Mouse (Mus musculus) testis, postnatal 14 days (tissue): ENCODE data around the gene Gm20605.

ENCODE experiments used
- DNase-seq: peaks from one replicate; pipeline ENCODE4 v3.0.0; 2021; ENCODE audit warnings: low spot score

The Gm20605 gene

DNA sequence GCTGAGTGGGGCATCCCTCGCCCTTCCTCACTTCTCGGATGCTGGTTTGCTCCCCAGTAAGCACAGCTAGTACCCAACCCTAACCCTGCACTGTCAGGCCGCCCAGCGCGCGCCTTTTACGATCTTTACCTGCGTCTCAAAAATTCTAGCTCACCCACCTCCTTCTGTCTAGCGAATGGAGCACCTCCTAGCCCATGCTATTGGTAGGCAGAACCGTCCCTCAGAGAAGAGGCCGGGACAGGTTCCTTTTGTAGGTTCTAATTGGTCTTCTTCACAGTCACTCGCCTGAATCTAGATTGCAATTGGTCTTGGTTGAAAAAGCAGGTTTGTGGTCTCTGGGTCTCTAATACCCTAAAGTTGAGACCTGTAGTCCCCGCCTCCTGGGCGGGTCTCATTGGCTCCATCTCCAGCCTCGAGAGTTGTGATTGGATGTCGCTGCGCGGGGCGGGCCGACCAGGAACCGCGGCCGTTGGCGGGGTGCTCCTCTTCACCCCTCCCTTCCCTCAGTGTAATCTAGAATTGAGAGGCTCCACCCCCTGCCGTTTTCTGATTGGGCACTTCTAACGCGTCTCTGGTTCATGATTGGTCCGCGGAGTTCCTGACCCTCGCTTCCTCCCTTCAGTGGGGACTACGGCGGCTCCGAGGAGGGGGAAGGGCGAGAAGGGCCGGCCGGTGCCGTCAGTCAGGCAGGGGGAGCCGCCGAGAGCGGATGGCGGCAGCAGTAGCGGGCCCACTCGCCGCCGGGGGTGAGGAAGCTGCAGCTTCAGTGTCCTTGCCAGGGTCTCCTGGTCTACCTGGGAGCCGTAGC lies at the start of gene Gm20605, which contains the start of the genes Fbxo24 and Lrch4:
Gm20605 (plus strand) TSS at position 678 of the 808 bp plus-strand sequence.
Fbxo24 (minus strand) TSS at position 505 of the 808 bp plus-strand sequence.
Lrch4 (plus strand) TSS at position 624 of the 808 bp plus-strand sequence.
- DNase-seq = peak; percentile 100

DNA sequence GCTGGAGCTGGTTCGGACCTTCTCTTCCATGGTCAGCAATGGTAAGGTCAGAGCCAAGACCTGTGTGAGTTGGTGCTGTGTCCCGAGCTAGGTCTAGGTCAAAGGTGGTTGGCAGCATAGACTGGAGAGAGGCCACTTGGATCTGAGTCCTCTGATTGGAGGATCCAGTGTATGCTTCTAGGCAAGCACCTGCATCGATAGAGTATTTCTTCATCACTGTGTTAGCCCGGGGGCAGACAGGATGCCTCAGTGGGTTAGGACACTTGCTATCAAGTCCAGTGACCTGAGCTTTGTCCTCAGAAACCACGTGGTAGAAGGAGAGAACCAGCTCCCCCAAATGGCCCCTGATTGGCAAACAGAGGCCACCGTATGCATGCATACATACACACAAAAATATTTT lies 48.7 kb upstream of the Gm20605 start:
- DNase-seq = no peak

DNA sequence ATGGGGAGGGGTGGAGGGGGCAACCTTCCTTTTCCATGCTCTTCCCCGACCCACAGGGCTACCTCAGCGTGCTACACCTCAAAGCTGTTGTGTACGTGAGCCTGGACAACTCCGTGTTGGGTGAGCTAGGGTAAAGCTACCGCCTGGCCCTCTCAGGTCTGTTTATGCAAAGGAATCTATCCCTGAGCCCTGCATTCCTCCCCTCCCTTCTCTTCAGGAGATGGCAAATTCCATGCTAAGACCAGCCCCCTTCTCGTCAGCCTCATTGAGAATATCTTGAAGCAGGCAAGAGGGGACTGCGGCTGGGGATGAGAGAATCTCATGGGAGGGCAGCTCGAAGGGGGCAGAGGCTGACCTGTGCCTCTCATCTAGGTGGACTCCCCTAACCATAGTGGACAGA lies 46.3 kb upstream of the Gm20605 start:
- DNase-seq = no peak

DNA sequence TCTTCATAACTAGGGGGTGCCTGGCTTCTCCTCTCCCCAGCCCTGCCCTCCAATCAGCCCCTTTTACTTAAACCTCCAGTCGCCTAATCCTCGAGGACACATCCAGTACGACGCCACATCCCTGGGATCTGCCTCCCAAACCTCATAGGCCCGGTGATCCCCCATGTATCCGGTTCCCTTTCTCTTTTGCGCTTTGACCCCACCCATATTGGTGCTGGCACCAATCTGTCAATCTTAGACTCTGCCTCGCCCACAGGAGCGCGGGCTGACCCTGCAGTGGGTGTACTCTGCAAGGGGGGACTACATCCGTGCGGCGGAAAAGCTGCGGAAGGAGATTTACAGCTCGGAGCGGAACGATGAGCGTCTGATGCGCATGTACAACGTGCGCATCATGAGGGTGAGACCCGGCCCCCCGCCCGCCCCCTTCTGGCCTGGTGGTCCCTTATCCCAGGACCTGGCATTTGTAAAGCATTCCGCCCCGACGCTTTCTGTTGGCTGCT lies 45.3 kb upstream of the Gm20605 start:
- no peak for DNase-seq

DNA sequence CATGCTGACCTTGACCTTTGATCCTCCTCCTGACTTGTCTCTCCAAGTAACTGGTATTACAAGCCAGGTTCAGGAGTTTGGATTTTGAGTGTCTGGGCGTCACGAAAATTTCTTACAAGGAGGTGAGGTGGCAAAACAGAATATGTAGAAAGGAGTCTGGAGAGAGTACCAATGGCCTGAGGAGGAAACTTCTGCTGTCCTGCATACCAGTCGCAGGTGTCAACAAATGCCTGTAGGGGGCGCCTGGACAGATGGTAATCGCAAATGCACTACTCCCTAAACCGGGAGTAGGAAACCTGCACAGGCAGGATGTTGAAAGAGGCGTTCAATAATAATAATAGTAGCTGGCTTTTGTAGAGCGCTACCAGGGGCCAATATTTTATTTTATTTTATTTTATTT lies 44.0 kb upstream of the Gm20605 start:
- DNase-seq = peak; percentile 69

DNA sequence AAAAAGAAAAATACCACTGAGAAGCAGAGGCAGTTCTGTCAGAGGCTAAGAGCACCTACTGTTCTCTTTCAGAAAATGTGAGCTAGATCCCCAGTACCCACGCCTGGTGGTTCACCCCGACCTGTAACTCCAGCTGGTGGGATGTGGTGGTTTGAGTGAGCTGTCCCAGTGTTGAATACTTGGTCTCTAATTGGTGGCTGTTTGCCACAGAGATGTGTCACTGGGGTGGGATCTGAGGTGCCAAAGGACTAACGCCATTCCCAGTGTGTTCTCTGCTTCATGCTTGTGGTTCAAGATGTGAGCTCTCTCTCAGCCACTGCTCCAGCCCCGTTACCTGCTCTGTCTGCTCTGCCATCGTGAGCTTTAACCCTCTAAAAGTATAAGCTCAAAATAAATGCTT lies 38.5 kb upstream of the Gm20605 start:
- no peak for DNase-seq

GRCm38 (mm10) chr5:137595921-137596320 lies 33.1 kb upstream of the Gm20605 start:
- DNase-seq = no peak

GRCm38 (mm10) chr5:137596601-137597261 lies 32.2 kb upstream of the Gm20605 start:
- DNase-seq = no peak

GRCm38 (mm10) chr5:137597625-137598024 lies 31.4 kb upstream of the Gm20605 start:
- DNase-seq = no peak

GRCm38 (mm10) chr5:137598100-137598826 lies 30.7 kb upstream of the Gm20605 start:
- DNase-seq = no peak

DNA sequence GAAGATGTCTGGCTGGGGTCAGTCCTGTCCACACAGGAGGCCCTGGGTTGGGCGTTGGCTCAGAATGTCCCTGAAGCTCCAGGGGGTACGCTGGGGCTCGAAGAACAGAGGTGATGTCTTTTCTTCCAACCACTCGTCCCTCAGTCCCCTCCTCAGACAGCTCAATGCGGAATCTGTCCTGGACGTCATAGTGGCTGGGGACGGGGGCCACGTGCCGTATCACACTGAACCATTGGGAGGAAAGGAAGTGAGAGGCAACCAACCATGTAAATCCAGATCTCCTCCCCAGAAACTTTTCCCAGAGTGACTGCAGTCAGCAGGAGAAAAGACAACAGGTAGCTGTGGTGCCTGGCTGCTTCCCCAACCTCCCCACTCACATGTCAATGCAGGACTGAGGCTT lies 29.4 kb upstream of the Gm20605 start:
- no peak for DNase-seq

- no peak for DNase-seq
Observed at GRCm38 (mm10) chr5:137600281-137600618, 28.7 kb upstream of the Gm20605 start.

GRCm38 (mm10) chr5:137600619-137601364 lies 28.2 kb upstream of the Gm20605 start, which contains the start of gene Mospd3:
Mospd3 (minus strand) TSS chr5:137601058.
- DNase-seq = peak; percentile 96

GRCm38 (mm10) chr5:137601365-137601729 lies 27.6 kb upstream of the Gm20605 start:
- no peak for DNase-seq

DNA sequence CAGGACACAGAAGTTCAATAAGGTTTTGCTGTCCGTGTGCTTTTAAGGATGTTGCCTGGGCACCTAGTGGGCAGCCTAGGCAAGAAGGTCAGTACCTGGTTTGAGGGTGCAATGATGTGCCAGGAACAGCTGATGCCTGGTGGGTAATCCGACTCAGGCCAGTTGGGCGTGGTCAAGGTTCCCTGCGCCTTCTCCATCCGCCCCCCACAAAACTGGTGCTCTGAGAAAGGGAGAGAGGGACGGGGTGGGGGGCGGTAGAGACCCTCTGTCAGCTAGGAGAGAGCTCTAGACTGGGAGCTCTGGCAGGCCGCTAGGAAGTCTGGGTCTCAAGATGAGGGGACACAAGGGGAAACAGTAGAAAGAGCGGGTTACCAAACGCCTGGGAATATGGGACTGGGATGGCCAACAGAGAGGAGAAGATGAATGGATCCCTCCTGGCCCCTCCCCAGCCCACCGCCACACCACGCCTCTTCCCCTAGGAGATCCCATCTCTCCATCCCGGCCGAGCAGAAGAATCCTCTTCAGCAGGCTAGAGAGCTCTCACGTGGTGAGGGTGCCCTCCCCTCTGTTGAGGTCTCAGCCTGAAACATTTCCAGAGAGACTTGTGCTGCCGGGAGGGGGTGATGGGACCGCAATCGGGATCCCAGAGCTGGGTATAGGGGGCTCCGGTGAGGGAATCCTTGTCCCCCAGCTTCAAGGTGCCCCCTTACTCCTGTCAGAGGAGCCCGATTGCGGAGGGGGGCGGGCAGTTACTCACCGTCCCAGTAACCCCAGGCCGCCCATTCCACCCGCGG lies 20.9 kb upstream of the Gm20605 start:
- DNase-seq = no peak

- no peak for DNase-seq
Observed at GRCm38 (mm10) chr5:137608654-137609190, 20.3 kb upstream of the Gm20605 start.

- DNase-seq = no peak
Observed at GRCm38 (mm10) chr5:137609292-137609691, 19.7 kb upstream of the Gm20605 start.

GRCm38 (mm10) chr5:137610056-137610455 lies 18.9 kb upstream of the Gm20605 start:
- DNase-seq = no peak

DNA sequence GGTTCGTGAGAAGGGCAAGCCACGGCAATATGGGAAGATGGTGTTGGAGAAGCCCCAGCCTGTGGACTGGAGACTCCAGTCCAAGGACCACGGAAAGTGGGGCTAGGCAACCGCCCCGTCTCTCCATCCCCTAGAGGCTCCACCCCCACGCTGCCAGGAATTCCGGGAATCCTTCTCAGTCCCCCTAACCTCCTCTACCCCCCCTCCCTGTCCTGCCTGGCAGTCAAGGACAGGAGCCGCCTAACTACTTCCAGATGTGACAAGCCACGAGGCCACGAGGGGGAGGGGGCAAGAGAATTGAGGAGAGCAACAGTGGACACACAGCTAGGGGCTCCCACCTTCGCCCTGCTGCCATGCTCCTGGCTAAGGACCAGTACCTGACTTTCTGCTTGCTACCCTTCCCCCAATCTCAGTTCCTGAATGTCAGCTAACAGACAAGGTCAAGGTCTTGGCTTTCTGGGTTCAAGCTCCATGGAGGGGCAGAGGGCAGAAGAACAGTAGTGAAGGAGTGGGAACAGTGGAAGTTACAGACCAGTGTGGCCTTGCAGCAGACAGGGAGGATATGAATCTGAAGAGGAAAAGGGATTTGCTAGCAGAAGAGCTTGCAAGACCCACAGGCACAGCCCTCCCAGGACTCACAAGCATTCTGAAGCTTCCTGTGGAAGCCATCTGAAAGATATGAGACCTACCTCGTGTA lies 18.3 kb upstream of the Gm20605 start:
- peak; percentile 70 for DNase-seq

GRCm38 (mm10) chr5:137611245-137611602 lies 17.8 kb upstream of the Gm20605 start:
- peak; percentile 53 for DNase-seq
